Mouse (Mus musculus) v-Abl transformed pro-B cells (cell line): ENCODE measurements around the gene Gli1.

Experiments
- in situ Hi-C, 2 experiments: fragments of 400-800 bp; cut with MboI; formaldehyde crosslinking; loops; one replicate each; pipeline ENCODE4 v1.15.1; 2025; ENCODE audit not compliant: unreplicated experiment in 2 of 2

Gli1 gene

GRCm38 (mm10) chr10:127350594-127351284 lies 9.0 kb upstream of the Gli1 start:
- in situ Hi-C loops, result loop anchor here in 1 of 2 experiments (25.0 kb wide), 1 partner anchor 562 kb away; no protein-coding TSS in a partner anchor

DNA sequence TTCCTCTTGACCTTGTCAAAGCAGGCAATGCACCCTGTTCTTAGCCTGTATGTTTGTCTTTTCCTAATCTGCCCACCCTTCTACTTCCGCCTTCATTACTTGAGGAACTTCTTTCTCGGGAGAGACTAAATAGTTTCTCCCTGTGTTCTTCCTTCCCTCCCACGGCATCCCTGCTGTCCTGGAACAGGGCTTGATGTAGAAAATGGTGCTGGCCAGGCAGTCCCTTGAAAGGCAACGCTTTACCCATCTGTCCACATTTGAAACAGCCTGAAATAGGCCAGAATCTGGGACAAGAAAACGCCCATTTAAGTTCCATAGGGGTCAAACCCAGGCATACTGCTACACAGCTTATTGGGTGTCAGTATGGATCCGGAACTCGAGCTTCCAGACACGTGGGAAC lies 8.0 kb upstream of the Gli1 start:
- in situ Hi-C loops, result loop anchor here in 1 of 2 experiments (25.0 kb wide), 1 partner anchor 562 kb away; no protein-coding TSS in a partner anchor

DNA sequence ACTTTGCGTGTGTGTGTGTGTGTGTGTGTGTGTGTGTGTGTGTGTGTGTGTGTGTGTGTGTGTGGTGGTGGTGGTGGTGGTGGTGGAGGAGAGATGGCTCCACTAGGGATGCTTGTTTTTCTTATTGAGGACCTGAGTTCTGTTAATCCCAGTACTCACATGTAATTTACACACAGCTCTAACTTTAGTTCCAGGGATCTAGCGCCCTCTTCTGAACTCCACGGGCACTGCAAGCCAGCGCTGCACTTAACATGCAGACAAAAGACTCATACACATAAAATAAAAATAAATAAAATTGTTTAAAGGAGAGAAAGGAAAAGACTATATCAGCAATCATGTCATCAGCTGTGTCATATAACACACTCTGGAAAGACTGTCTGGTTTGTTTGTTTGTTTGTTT lies 7.2 kb upstream of the Gli1 start:
- in situ Hi-C loops, result no loop called here

DNA sequence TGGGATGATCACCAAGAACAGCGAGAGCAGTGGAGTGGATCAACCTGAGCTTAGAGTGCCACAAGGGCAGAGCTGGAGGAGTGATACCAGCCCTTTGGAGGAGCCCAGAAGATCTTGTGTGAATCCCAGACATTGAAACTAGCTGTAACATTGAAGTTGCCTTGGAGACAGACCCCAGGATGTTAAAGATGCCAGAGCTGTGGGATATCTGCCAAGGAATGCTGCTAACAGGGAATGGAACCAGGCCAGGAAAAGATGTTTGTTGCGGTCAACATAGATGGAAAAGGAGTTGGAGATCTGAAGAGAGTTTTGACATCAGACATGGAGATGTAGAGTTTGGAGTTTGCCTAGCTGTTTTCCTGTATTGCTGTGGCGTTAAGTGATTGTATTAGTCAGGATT lies 4.4 kb upstream of the Gli1 start:
- in situ Hi-C loops, result no loop called here

DNA sequence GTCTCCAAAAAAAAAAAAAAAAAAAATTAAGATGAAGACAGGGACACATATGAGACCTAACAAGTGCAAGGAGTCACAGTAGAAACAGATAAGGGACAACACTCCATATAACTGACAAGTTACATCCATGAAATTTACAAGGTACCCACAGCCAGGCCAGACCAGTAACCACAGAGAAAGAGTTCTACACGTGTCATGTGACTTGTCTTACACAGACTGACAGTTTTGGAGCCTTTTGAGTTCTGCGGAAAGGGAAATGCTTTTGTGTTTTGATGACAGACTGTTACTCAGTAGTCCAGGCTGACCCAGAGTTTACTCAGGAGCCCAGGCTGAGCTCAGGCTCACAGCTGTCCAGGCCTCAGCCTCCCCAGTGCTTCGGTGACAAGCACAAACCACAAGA lies 1.3 kb upstream of the Gli1 start:
- in situ Hi-C loops, result no loop called here

DNA sequence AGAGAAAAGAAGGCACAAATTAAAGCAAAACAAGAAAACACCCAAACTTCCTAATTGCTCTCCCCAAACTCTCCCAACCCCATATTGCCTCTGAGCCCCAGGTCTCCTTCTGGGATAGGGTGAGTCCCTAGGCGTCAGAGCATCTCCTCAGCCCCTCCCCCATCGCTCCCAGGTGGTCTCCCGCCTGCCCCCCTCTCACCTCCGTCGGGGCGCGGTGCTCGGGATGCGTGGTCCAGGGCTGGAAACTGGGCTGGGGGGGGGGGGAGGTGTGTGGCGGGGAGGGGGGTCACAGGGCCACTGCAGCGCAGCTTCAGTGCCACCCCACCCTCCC lies 449 bp downstream of the Gli1 start:
- in situ Hi-C loops, result no loop called here

DNA sequence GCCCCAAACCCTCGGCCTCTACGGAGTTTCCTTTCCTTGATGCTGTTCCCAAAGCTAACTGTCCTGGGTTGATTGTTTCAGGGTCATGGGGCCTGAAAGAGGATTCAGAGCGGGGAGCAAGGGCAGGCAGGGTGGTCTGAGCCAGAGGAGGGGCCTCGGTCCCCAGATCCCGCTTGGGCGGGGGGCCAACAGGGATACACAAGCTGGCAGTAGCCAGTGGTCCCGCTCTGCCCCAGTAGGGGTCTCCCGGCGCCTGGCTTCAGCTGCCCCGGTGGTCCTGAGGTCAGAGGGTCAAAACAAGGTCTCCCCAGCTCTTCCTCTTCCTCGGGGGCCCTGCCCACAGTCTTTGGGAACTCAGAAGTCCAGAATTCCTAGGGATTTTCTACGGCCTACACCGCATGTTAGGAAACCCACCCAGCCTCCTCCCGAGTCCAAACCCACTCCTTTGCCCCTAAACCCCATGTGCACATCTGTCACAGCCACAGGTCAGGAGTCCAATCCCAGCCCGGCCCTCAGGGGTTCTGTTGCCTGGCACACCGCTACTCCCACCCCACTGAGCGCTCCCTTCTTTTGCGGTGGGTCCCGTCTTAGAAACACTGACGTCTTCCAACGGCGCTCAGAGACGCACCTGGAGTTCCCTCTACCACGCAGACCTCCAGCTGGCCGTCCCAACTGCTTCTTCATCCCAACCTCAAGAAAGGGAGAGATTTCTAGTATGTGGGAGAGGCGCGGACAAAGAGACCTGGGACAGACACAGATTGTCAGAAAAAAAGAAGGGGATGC lies 1.0 kb downstream of the Gli1 start:
- in situ Hi-C loops, result no loop called here

DNA sequence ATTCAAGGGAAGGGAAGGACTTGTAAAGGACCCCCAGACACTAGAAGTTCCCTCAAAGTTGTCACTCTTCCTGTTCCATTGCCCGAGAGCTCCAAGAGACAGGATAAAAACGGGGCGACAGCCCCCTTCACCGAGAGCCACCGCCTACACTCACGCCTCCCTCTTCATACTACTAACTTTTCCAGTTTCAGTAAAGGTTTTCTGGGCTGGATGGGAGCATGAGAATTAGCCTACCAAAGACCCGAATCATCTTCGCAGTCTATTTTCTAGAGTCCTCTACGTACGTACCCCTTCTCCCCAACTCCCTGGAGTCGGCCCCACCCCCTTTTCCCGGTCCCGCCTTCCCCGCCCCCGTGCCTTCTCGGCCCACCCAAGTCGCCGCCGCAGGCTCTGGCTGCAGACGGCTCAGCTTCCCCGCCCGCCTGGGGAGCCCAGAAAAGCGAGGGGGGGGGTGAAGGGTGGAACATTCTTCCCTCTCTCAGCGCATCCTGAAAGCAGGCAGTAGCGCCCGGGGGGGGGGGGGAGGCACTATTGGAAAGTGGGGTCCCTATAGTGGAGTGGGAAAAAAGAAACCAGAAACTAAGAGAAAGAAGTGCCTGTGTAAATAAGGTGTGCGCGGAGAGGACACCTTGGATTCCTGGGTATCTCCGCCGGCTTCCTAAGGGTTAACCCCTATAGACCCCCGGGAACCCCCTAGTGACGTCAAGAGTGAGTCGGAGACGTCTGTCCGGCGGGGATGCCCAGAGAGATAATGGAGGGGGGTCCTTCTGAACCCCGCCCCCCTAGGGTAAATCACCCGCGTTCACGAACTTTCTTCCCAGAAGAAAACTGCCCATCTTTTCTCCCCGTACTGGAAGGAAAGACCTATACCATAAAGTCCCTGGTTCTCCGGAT lies 1.8 kb downstream of the Gli1 start:
- in situ Hi-C loops, result loop anchor here in 1 of 2 experiments (5.0 kb wide), 2 partner anchors 163 to 213 kb away; no protein-coding TSS in a partner anchor

GRCm38 (mm10) chr10:127338930-127339682 lies 2.7 kb downstream of the Gli1 start:
- in situ Hi-C loops, result loop anchor here in 1 of 2 experiments (5.0 kb wide), 2 partner anchors 162 to 212 kb away; no protein-coding TSS in a partner anchor

- in situ Hi-C loops, result loop anchor here in 1 of 2 experiments (5.0 kb wide), 2 partner anchors 160 to 210 kb away; no protein-coding TSS in a partner anchor
Measured at GRCm38 (mm10) chr10:127337536-127338099, 4.2 kb downstream of the Gli1 start.

GRCm38 (mm10) chr10:127336952-127337351 lies 4.8 kb downstream of the Gli1 start:
- in situ Hi-C loops, result loop anchor here in 1 of 2 experiments (5.0 kb wide), 2 partner anchors 160 to 210 kb away; no protein-coding TSS in a partner anchor

DNA sequence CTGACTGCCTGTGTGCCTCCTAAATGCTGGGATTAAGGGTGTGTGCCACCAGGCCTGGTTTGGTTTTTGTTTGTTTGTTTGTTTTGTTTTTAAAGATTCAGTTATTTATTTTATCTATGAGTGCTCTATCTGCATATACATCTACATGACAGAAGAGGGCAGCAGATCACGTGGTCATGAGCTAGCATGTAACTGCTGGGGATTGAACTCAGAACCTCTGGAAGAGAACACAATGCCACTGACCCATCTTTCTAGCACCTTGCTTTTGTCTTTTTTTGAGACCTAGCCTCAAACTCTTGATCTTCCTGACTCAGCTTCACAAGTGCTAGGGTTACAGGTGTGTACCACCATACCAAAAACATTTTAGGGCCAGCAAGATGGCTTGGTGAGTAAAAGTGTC lies 6.5 kb downstream of the Gli1 start:
- in situ Hi-C loops, result loop anchor here in 1 of 2 experiments (5.0 kb wide), 2 partner anchors 158 to 208 kb away; no protein-coding TSS in a partner anchor

GRCm38 (mm10) chr10:127333152-127333551 lies 8.6 kb downstream of the Gli1 start:
- in situ Hi-C loops, result loop anchor here in 1 of 2 experiments (5.0 kb wide), 1 partner anchor 156 kb away; no protein-coding TSS in a partner anchor

- in situ Hi-C loops, result loop anchor here in 1 of 2 experiments (5.0 kb wide), 1 partner anchor 155 kb away; no protein-coding TSS in a partner anchor
Measured at GRCm38 (mm10) chr10:127332211-127332874, 9.4 kb downstream of the Gli1 start.

- in situ Hi-C loops, result loop anchor here in 1 of 2 experiments (5.0 kb wide), 1 partner anchor 153 kb away; no protein-coding TSS in a partner anchor
Measured at GRCm38 (mm10) chr10:127330212-127330611, 11.6 kb downstream of the Gli1 start.

- in situ Hi-C loops, result no loop called here
Measured at GRCm38 (mm10) chr10:127327461-127328145, 14.2 kb downstream of the Gli1 start.

DNA sequence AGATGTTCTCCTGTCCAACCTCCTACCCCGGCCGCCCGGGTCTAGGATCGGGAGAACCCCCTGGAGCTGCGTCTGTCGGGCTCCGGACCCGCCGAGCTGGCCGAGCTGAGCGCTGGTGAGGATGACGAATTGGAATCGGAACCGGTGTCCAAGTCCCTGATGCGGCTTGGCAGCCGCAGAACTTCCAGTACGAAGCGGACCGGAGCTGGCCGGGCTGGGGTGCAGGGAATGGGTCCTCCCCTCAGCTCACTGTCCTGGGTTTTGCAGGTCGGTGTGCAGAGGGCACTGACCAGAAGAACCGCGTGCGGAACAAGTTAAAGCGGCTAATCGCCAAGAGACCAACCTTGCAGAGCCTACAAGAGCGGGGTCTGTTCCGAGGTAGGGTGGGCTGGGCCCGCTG lies 14.9 kb downstream of the Gli1 start:
- in situ Hi-C loops, result no loop called here
